Mouse (Mus musculus) right cerebral cortex, postnatal 25 days (tissue): ENCODE measurements around the gene Rab27a.
A peak's percentile ranks its signal among the peaks of the same experiment; 100 is the strongest.

Source experiments
- DNase-seq: peaks from one replicate; pipeline ENCODE4 v3.0.0; 2022

The Rab27a gene

GRCm38 (mm10) chr9:73044146-73045079, at the start of gene Rab27a:
Rab27a (plus strand) TSS chr9:73044854.
- DNase-seq = peak; percentile 66

DNA sequence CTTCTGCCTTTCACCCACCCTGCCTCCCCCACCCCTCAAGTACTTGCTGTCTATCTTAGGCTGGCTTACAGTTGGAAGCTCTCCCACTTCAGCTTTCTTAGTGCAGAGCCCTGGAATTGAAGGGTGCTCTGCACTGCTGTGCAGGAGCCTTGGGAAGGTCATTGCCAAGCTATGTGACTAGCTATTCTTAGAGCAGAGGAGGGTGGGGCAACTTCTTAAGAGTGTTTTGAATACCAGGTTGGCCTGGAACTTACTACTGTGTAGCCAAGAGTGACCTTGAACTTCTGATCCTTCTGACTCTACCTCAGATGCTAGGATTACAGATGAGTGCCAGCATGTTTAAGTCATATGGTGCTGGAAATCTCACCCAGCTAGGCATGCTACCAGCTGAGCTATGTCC, 48.5 kb upstream of the Rab27a start:
- DNase-seq = no peak

DNA sequence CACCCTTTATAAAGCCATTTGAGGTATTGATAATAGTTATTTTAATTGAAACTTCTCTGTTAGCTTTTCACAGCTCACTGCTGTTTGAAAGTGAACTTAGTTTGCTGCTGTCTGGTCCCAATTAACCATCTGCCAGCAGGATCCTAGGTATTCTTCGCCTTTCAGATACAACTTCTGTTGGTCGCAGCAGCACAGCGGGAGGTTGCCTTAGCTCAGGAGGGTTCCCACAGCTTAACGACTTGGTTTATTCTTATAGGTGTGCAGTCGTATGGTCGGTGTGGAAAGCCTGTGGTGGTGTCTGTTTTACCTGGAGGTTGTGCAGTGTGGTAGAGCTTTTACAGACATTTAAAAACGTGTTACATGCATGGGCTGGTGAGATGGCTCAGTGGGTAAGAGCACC, 47.8 kb upstream of the Rab27a start:
- DNase-seq = no peak

GRCm38 (mm10) chr9:73000487-73000886, 44.2 kb upstream of the Rab27a start:
- no peak for DNase-seq

DNA sequence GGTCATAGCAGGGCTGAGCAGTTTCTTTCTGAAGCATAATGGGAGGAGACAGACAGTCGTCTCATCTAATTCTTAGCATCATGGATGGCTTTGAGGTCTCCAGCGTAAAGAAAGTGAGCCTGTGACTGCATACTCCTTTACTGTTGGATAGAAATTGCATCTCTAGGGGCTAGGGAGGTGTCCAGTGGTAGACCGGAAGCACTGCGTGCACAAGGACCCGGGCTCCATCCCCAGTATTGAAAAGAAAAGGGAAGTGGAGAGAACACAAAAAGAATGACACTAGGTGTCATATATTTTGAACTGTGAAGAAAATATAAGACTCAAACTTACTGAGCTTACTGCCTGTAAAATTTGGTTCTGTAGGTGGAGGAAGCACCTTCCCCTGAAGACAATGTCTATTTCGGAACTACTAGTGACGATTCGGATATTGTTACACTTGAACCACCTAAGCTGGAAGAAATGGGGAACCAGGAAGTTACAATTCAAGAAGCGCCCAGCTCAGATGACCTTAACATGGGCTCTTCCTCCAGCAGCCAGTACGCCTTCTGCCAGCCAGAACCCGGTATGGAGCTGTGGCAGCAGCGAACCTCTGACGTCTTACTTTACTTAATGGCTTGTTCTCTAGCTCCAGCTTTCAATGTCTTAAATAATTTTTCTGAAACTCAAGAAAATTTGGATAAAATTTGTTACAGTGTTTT, 43.2 kb upstream of the Rab27a start:
- no peak for DNase-seq

DNA sequence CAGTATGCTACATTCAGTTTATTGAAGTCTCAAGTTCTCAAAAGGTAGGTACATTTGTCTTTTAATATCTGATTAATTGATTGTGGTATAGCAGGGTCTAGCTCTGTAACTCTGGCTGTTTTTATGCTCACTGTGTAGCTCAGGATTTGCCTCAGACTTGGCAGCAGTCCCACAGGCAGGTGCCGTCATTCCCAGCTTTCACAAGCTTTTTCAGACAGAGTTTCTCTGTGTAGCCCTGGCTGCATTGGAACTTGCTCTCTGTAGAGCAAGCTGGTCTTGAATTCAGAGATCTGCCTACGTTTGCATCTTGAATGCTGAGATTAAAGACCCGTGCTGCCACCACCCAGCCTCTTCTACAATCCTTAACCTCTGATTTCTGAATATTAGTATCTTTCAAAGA, 42.5 kb upstream of the Rab27a start:
- DNase-seq = no peak

- no peak for DNase-seq
These were observed 40.6 kb upstream of the Rab27a start for GRCm38 (mm10) chr9:73004076-73004475.

DNA sequence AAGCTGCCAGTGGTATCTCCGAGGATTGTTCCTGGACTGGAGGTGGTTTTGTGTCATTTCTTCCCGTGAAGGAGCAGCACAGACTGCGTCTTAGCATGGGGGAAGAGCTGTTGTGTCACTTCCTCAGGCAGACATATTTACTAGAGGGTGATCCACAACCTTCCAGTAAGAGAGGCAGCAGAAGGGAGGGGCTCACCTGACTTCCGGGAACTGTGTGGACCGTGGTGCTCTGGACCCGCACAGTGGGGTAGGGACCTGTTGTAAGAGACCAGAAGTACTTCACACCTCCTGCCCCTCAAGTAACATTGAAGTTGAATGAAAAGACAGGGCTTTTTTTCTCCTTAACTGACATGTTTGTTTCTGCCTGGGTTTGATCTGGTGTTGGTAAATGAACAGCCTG, 39.5 kb upstream of the Rab27a start:
- DNase-seq = no peak

DNA sequence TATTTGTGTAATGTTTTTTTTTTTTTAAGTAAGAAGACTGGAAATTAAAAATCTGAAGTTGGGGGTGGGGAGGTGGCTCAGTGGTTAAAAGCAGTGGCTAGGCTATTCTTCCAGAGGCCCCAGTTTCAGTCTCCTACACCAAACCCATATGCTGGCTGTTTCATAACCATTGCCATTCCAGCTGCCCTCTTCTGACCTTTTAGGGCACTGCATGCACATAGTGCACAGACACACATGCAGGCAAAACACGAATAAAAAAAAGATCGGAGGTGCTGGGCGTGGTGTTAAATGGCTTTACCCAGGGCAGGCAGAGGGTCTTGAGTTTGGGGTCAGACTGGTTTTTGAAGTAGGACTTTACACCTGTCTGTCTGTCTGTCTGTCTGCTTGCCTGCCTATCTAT, 38.5 kb upstream of the Rab27a start:
- DNase-seq = no peak

GRCm38 (mm10) chr9:73008384-73008783, 36.3 kb upstream of the Rab27a start:
- no peak for DNase-seq

- DNase-seq = no peak
These were observed 32.0 kb upstream of the Rab27a start for GRCm38 (mm10) chr9:73012629-73013028.

DNA sequence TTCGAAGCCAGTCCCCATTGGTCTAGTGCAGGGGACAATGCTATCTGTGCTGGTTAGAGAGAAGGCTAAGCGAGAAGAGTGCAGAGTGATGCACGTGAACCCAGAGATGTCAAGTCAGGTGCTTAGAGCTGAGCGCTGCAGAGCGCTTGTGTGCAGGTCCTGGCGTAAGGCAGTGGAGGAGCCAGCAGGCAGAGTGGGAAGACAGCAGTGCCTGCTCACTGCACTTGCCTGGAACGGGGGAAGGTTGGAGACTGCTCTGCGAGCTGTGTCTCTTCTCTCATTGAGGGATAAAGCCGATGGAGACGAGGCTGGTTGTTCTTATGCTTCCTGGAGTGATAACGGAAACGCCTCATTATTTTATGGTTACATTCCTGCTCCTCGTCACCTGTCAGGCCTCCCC, 29.9 kb upstream of the Rab27a start:
- no peak for DNase-seq

GRCm38 (mm10) chr9:73019841-73020240, 24.8 kb upstream of the Rab27a start:
- DNase-seq = no peak

GRCm38 (mm10) chr9:73020566-73021097, 24.0 kb upstream of the Rab27a start:
- no peak for DNase-seq

DNA sequence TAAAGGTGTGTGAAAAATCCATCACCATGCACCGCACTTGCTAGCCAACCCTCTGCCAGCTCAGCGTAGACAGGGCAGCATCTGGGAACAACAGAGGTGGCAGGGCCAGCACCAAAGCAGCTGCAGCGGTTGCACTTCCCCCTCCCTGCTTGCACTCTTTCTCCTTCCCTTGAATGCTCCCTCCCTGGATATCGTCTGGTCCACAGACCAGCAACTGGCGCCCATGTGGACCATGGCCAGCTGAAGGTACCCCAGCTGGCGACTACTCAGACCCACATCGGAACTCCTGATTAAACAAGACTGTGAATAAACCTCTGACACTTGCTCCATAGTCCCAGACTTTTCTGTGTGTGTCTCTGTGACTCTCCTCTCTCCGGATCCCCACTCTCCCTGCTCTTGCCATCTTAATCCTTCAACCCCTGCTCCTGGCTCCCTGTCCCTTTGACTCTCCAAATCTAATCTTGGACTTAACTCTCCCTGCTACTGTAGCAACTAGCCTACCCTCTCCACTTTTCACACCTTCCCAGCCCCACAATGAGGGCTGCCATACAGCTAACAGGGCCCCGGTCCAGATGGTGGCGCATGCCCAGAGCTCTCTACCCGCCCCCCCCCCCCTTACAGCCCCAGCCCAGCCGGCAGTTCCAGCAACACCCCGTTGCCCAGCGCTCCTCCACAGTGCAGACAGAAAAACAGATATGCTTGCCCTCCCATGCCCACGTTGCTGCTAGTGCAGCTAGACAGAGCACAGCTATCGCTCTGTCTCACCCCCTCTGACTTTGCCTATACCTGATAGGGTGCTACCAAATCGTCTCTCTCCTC, 18.6 kb upstream of the Rab27a start:
- DNase-seq = peak; percentile 31

- DNase-seq = no peak
These were observed 14.2 kb upstream of the Rab27a start for GRCm38 (mm10) chr9:73030443-73030842.

GRCm38 (mm10) chr9:73031421-73031820, 13.2 kb upstream of the Rab27a start:
- DNase-seq = no peak

DNA sequence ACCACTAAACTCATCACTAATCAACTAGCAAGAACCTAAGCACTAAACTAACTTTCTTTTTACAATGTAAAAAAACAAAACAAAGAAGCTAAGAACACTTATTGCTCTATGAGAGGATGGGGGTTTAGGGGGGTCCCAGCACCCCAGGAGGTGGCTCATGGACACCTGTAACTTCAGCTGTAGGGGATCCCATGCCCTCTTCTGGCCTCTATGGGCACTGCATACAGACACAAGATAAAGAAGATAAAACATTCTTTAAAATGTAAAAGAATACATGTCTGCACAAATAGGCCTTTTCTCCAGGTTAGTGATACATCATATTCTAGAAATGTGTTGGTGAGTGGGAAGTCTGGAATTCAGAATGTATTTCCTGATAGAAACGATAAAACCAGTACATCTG, 11.2 kb upstream of the Rab27a start:
- no peak for DNase-seq

GRCm38 (mm10) chr9:73039222-73039945, 5.3 kb upstream of the Rab27a start:
- DNase-seq = peak; percentile 92

DNA sequence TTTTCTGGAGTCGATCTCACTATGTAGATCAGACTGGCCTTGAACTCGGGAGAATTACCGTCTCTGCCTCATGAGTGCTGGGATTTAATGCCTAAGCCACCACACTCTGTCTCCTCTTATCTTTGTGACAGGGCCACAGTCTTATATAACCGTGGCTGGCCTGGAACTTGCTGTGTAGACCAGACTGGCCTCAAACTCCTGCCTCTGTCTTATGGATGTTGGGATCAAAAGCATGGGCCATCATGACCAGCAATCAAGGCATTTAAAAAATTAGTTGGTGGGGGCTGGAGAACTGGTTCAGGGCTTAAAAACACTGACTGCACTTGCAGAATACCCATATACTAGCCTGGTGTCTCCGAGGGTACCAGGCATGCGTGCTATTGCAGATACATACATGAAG, 4.6 kb upstream of the Rab27a start, which contains the start of gene Pigb:
Gene Pigb, minus strand, starts transcription at position 299 of the 400 bp plus-strand sequence.
- no peak for DNase-seq

DNA sequence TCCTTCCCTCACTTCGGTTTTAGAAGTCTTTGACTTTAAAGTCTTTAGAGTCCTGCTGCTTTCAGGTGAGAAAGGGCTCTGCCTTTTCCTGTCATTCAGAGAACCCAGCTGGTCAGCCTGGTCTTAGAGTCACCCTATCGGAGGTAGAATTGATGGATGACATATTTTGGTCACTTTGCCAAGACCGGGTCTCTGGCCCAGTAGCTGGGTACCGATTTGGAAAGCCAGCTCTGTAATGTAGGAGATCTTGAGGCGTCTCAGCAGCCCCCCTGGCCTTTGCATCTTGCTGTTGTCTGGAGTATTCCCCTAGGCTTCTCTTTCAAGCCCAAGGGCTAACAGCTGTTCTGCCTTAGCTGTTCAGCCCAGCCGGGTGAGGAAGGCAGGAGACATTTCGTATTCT, 550 bp downstream of the Rab27a start:
- DNase-seq = no peak

- DNase-seq = no peak
These were observed 1.1 kb downstream of the Rab27a start for GRCm38 (mm10) chr9:73045711-73046110.
